Mouse (Mus musculus) thymus, adult 2 months (tissue): ENCODE results near the gene Asb1.

ENCODE experiments used
- CTCF ChIP-seq: fragments of 200-500 bp; IDR thresholded peaks from 2 replicates; pipeline ENCODE4 v1.5.1; 2012; ENCODE audit warnings: mild to moderate bottlenecking, control low read depth, low read length, moderate library complexity, borderline replicate concordance; ENCODE audit not compliant: control insufficient read depth, poor library complexity, insufficient read depth; ENCODE audit errors: extremely low read depth
- POLR2A ChIP-seq: fragments of 200-500 bp; IDR thresholded peaks from 2 replicates; pipeline ENCODE4 v1.6.1; 2012; ENCODE audit warnings: mild to moderate bottlenecking, low read length, control low read depth, moderate library complexity; ENCODE audit not compliant: control insufficient read depth, poor library complexity, insufficient read depth; ENCODE audit errors: extremely low read depth

DNA sequence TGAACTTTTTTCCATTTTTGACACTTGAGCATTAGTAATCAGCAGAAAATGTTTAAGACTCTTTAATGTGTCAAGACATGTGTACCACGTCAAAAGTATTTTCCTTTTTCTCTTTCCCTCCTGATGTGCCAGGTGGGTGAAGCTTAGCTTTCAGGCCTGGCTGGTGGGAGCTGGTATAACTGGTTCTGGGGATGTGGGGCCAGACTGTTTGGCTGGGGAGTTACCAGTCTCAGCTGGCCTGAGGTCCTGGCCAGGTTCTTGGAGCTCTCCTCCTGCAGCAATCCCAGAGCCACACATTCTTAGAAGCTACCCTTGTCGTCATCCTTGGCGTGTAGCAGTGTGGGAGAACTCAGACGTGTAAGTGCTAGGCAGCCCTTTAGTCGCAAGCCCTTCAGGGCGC is 24.7 kb upstream of the Asb1 start:
- TF ChIP-seq CTCF, result no peak
- TF ChIP-seq POLR2A, result no peak
